Mouse (Mus musculus) CH12.LX (cell line): ENCODE measurements around the gene Olfr282.

Experiments used
- CHD2 ChIP-seq: IDR thresholded peaks from 2 replicates; pipeline ENCODE4 v1.6.1; 2011; ENCODE audit warnings: low read length, improper control_type of control experiment
- CTCF ChIP-seq, 2 experiments: IDR thresholded peaks in 1 of 2; conservative IDR thresholded peaks in 1 of 2; 2 replicates each; pipeline ENCODE4 v1.5.1; 2011 to 2012; ENCODE audit warnings: low read depth in 2 of 2, low read length in 2 of 2, improper control_type of control experiment in 1 of 2, inconsistent platforms in 1 of 2, mild to moderate bottlenecking in 1 of 2, moderate library complexity in 1 of 2
- KAT2A ChIP-seq: IDR thresholded peaks from 2 replicates; pipeline ENCODE4 v1.6.1; 2012; ENCODE audit warnings: low read length, improper control_type of control experiment, inconsistent platforms; ENCODE audit not compliant: insufficient replicate concordance
- POLR2A ChIP-seq: IDR thresholded peaks from 2 replicates; pipeline ENCODE4 v1.6.1; 2011; ENCODE audit warnings: low read depth, mild to moderate bottlenecking, improper control_type of control experiment, low read length
- RCOR1 ChIP-seq: conservative IDR thresholded peaks from 2 replicates; pipeline ENCODE4 v1.6.1; 2012; ENCODE audit warnings: low read depth, mild to moderate bottlenecking, inconsistent platforms, low read length, improper control_type of control experiment
- TCF12 ChIP-seq: IDR thresholded peaks from 2 replicates; pipeline ENCODE4 v1.6.1; 2014; ENCODE audit warnings: low read depth, mild to moderate bottlenecking, inconsistent platforms, low read length, improper control_type of control experiment
- UBTF ChIP-seq: IDR thresholded peaks from 2 replicates; pipeline ENCODE4 v1.6.1; 2012; ENCODE audit warnings: low read depth, mild to moderate bottlenecking, inconsistent platforms, low read length, improper control_type of control experiment, moderate library complexity
- USF1 ChIP-seq: IDR thresholded peaks from 2 replicates; pipeline ENCODE4 v1.6.1; 2014; ENCODE audit warnings: low read depth, mild to moderate bottlenecking, inconsistent platforms, low read length, improper control_type of control experiment

GRCm38 (mm10) chr15:98486433-98487021 is 55.5 kb downstream of the Olfr282 start:
- TF ChIP-seq CTCF (conservative IDR thresholded peaks at IDR 0.05 in 1 of 2, IDR thresholded peaks at IDR 0.05 in 1 of 2; ENCODE audit: low read depth in 2 of 2, low read length in 2 of 2) = no peak
- TF ChIP-seq TCF12 = no peak
- no peak for TF ChIP-seq KAT2A
- TF ChIP-seq POLR2A = no peak
- no peak for TF ChIP-seq USF1
- TF ChIP-seq CHD2 = no peak
- no peak for TF ChIP-seq UBTF
- no peak for TF ChIP-seq RCOR1
